Mouse (Mus musculus): ENCODE measurements around the gene AC134908.4. TPM values are rescaled to one million over a fixed set of nuclear protein-coding genes. Genes with fewer than 3 reads are reported as not detected.

The AC134908.4 gene
- polyA plus RNA-seq, 1 experiment from 2014 or later: 0.29 TPM

DNA sequence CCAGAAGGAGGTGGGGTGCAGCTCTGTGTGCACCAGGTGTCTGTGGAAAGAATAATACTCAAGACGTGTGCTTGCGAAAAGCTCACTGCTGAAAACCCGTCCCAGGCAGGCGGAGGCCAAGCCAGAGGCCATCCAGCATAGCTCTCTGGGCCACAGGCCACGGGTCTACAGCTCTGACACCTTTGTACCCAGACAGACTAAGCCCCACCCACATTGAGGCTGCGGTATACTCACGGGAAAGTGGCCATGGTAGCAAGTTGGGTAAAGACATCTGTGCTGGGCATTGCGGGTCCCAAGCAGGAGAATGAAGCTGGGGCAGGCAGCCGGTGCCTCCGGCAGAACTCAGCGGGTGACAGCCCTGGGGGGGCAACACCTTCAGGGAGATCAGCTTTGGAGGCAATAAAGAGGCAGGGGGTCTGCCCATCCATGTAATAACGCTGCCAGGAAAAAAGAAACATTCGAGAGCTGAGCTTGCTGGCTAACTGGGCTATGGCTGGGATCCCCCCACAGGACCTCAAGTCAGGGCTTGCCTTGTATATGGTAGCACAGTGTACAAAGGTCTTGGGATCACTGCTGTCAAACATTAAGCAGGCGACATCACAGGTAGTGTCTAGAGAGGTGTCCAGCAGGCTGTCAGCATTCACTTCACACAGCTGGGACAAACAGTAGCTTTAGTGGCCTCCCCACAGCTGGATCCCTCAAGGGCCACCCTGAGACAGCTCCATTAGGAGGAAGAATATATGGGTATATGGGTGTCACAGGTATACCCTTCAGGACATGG lies 44.2 kb upstream of the AC134908.4 start:
- Histone ChIP-seq H3K4me3 (ENCODE audit: low read depth, low read length) (no peak overlapping the region), H3K27me3 (ENCODE audit: control insufficient read depth, insufficient read depth, low read length) (no peaks in the 10 kb centered on the region), H3K27ac (ENCODE audit: low read depth, low read length) (no peak overlapping the region), H3K9me3 (replicated peaks; ENCODE audit: control insufficient read depth, low read length) (no peaks in the 10 kb centered on the region), H3K36me3 (ENCODE audit: control insufficient read depth, insufficient read depth, low read length) (peaks cover 37% of the 10 kb centered on the region), H3K9ac (ENCODE audit: low read depth, low read length) (no peak overlapping the region; the same call in 1 of the 2 replicates), H3K4me1 (ENCODE audit: control insufficient read depth, insufficient read depth, low read length) (peaks cover 46% of the 10 kb centered on the region), H3K4me2 (no peak overlapping the region)
- 85% methylated on average over 14 of the region's 14 CpGs for WGBS (ENCODE audit: insufficient replicate concordance)
- ATAC-seq (replicated peaks; ENCODE audit: insufficient number of reproducible peaks, low FRiP score, low TSS enrichment): no peak

DNA sequence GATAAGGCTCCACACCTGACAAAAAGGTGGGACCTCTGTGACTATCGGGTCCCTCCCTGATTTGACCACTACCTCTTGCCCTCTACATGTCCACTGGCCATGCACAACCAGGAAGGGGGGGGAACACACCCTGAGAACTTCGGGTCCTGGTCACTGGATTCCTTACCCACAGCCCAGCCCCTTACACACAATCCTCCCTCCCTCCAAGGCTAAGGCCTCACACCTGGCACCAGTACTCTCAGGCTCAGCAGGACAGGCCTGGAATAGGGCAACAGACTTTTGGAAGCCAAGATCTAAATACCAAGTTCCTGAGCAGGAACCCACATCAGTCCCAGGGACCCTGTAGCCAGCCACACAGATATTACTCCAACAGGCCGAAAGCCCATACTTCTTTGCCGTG lies 43.4 kb upstream of the AC134908.4 start:
- ATAC-seq (replicated peaks; ENCODE audit: insufficient number of reproducible peaks, low FRiP score, low TSS enrichment): no peak
- H3K4me1 ChIP-seq (ENCODE audit: control insufficient read depth, insufficient read depth, low read length): peaks cover 51% of the 10 kb centered on the region

GRCm38 (mm10) chr17:25837533-25837932 lies 42.1 kb upstream of the AC134908.4 start:
- peaks cover 37% of the 10 kb centered on the region for H3K36me3 ChIP-seq (ENCODE audit: control insufficient read depth, insufficient read depth, low read length)

More for the DNA sequence above, 43.4 kb upstream of the AC134908.4 start:
- 91% methylated on average over 4 of the region's 4 CpGs for whole genome bisulfite sequencing (ENCODE audit: insufficient replicate concordance)
- Histone ChIP-seq H3K4me3 (ENCODE audit: low read depth, low read length) (no peak overlapping the region), H3K9ac (ENCODE audit: low read depth, low read length) (0 out of 2 replicates have a peak overlapping the region, but pooled peaks have one; percentile 2), H3K27me3 (ENCODE audit: control insufficient read depth, insufficient read depth, low read length) (no peaks in the 10 kb centered on the region), H3K36me3 (ENCODE audit: control insufficient read depth, insufficient read depth, low read length) (peaks cover 37% of the 10 kb centered on the region), H3K4me2 (no peak overlapping the region), H3K27ac (ENCODE audit: low read depth, low read length) (no peak overlapping the region), H3K9me3 (replicated peaks; ENCODE audit: control insufficient read depth, low read length) (no peaks in the 10 kb centered on the region)

DNA sequence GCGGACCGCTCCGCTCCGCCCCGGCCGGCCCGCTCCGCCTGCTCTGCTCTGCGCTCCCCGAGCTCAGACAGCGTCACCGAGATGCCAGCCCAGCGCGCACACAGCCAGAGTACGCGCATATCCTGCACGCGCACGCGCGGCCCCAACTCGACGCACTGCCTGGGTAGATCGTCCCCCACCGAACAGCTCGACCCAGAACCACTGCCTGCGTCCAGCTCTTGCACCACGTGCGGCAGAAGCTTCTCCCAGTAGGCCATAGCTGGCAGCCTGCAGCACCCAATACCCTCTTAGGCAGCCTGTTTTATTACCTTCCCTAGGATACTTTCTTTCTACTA lies 41.6 kb upstream of the AC134908.4 start, which contains the start of gene Rhbdl1:
Rhbdl1 (minus strand) TSS at position 220 of the 335 bp plus-strand sequence.
- 0 out of 2 replicates have a peak, but pooled peaks have one; percentile 12 for ATAC-seq (replicated peaks; ENCODE audit: insufficient number of reproducible peaks, low FRiP score, low TSS enrichment)
- peaks cover 33% of the 10 kb centered on the region for H3K36me3 ChIP-seq (ENCODE audit: control insufficient read depth, insufficient read depth, low read length)
- peak within 1 kb of the TSS; percentile 73 for H3K9ac ChIP-seq (ENCODE audit: low read depth, low read length)

More at GRCm38 (mm10) chr17:25837533-25837932, 42.1 kb upstream of the AC134908.4 start:
- Histone ChIP-seq H3K27me3 (ENCODE audit: control insufficient read depth, insufficient read depth, low read length) (no peaks in the 10 kb centered on the region), H3K4me2 (peak overlapping the region; percentile 86), H3K4me1 (ENCODE audit: control insufficient read depth, insufficient read depth, low read length) (peaks cover 44% of the 10 kb centered on the region), H3K27ac (ENCODE audit: low read depth, low read length) (peak overlapping the region; percentile 69), H3K9me3 (replicated peaks; ENCODE audit: control insufficient read depth, low read length) (no peaks in the 10 kb centered on the region), H3K4me3 (ENCODE audit: low read depth, low read length) (no peak overlapping the region), H3K9ac (ENCODE audit: low read depth, low read length) (peak overlapping the region; percentile 22; the same call in 1 of the 2 replicates)
- ATAC-seq (replicated peaks; ENCODE audit: insufficient number of reproducible peaks, low FRiP score, low TSS enrichment): no peak
- 51% methylated on average over 3 of the region's 3 CpGs for WGBS (ENCODE audit: insufficient replicate concordance)

DNA sequence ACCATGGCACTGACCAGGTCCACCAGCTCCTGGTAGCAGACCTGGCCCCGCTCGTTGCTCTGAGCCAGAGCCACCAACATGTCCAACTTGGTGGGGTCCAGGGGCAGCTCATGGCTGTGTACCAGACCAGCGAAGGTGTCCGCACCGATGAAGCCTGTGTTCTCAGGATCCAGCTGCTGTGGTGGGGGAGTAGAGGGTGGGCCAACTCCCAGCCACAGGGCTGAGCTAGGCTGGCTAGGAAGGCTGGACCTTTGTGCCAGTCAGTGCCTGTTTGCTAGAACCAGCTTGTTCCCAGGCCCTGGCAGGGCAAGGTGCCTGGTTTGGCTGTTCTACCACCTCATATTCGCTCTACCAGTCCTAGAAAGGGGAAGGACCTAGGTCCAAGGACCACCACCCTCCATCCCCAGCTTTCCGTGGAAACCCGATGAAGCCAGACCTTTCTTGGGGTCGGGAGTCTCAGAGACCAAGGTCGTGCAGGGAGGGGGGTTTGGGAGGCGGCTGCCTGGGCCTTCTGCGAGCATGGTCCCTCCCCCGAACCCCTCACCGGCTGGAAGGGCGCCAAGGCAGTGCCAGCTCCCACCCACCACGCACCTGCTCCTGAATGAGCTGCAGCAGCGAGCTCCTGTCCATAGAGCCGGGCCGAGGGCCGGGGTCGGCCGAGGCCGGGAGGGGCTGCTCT lies 41.1 kb upstream of the AC134908.4 start:
- Histone ChIP-seq H3K9me3 (replicated peaks; ENCODE audit: control insufficient read depth, low read length) (no peaks in the 10 kb centered on the region), H3K27me3 (ENCODE audit: control insufficient read depth, insufficient read depth, low read length) (no peaks in the 10 kb centered on the region), H3K4me3 (ENCODE audit: low read depth, low read length) (peak overlapping the region; percentile 44), H3K36me3 (ENCODE audit: control insufficient read depth, insufficient read depth, low read length) (peaks cover 29% of the 10 kb centered on the region), H3K4me1 (ENCODE audit: control insufficient read depth, insufficient read depth, low read length) (peaks cover 50% of the 10 kb centered on the region), H3K27ac (ENCODE audit: low read depth, low read length) (peak overlapping the region; percentile 69), H3K4me2 (peak overlapping the region; percentile 86), H3K9ac (ENCODE audit: low read depth, low read length) (peak overlapping the region; percentile 73)
- no peak for ATAC-seq (replicated peaks; ENCODE audit: insufficient number of reproducible peaks, low FRiP score, low TSS enrichment)
- 23% methylated on average over 23 of the region's 23 CpGs for WGBS (ENCODE audit: insufficient replicate concordance)

More for the DNA sequence above, 41.6 kb upstream of the AC134908.4 start, which contains the start of gene Rhbdl1:
- H3K27me3 ChIP-seq (ENCODE audit: control insufficient read depth, insufficient read depth, low read length): no peaks in the 10 kb centered on the region
- no peaks in the 10 kb centered on the region for H3K9me3 ChIP-seq (replicated peaks; ENCODE audit: control insufficient read depth, low read length)
- peak within 1 kb of the TSS; percentile 69 for H3K27ac ChIP-seq (ENCODE audit: low read depth, low read length)
- WGBS (ENCODE audit: insufficient replicate concordance): 3% methylated on average over 29 of the region's 29 CpGs
- peak within 1 kb of the TSS; percentile 44 for H3K4me3 ChIP-seq (ENCODE audit: low read depth, low read length)
- peak within 1 kb of the TSS; percentile 86 for H3K4me2 ChIP-seq
- peaks cover 45% of the 10 kb centered on the region for H3K4me1 ChIP-seq (ENCODE audit: control insufficient read depth, insufficient read depth, low read length)

- Histone ChIP-seq H3K4me1 (ENCODE audit: control insufficient read depth, insufficient read depth, low read length) (peaks cover 56% of the 10 kb centered on the region), H3K4me2 (peak overlapping the region; percentile 86)
These were observed 40.4 kb upstream of the AC134908.4 start for GRCm38 (mm10) chr17:25835816-25836215.

GRCm38 (mm10) chr17:25835301-25835700 lies 39.8 kb upstream of the AC134908.4 start:
- H3K9ac ChIP-seq (ENCODE audit: low read depth, low read length): no peak overlapping the region
- H3K9me3 ChIP-seq (replicated peaks; ENCODE audit: control insufficient read depth, low read length): no peaks in the 10 kb centered on the region
- no peak overlapping the region for H3K27ac ChIP-seq (ENCODE audit: low read depth, low read length)
- peaks cover 28% of the 10 kb centered on the region for H3K36me3 ChIP-seq (ENCODE audit: control insufficient read depth, insufficient read depth, low read length)
- peak overlapping the region; percentile 88; the same call in 1 of the 2 replicates for H3K4me3 ChIP-seq (ENCODE audit: low read depth, low read length)
- ATAC-seq (replicated peaks; ENCODE audit: insufficient number of reproducible peaks, low FRiP score, low TSS enrichment): no peak
- H3K27me3 ChIP-seq (ENCODE audit: control insufficient read depth, insufficient read depth, low read length): no peaks in the 10 kb centered on the region
- 92% methylated on average over 7 of the region's 7 CpGs for WGBS (ENCODE audit: insufficient replicate concordance)
- H3K4me2 ChIP-seq: peak overlapping the region; percentile 98
- peaks cover 60% of the 10 kb centered on the region for H3K4me1 ChIP-seq (ENCODE audit: control insufficient read depth, insufficient read depth, low read length)

More at GRCm38 (mm10) chr17:25835816-25836215, 40.4 kb upstream of the AC134908.4 start:
- ATAC-seq (replicated peaks; ENCODE audit: insufficient number of reproducible peaks, low FRiP score, low TSS enrichment): no peak
- Histone ChIP-seq H3K9me3 (replicated peaks; ENCODE audit: control insufficient read depth, low read length) (no peaks in the 10 kb centered on the region), H3K27me3 (ENCODE audit: control insufficient read depth, insufficient read depth, low read length) (no peaks in the 10 kb centered on the region), H3K36me3 (ENCODE audit: control insufficient read depth, insufficient read depth, low read length) (peaks cover 28% of the 10 kb centered on the region), H3K4me3 (ENCODE audit: low read depth, low read length) (no peak overlapping the region), H3K9ac (ENCODE audit: low read depth, low read length) (peak overlapping the region; percentile 73), H3K27ac (ENCODE audit: low read depth, low read length) (no peak overlapping the region)
- 88% methylated on average over 16 of the region's 16 CpGs for WGBS (ENCODE audit: insufficient replicate concordance)

GRCm38 (mm10) chr17:25834595-25835222 lies 39.2 kb upstream of the AC134908.4 start:
- peak overlapping the region; percentile 92 for H3K9ac ChIP-seq (ENCODE audit: low read depth, low read length)
- no peaks in the 10 kb centered on the region for H3K27me3 ChIP-seq (ENCODE audit: control insufficient read depth, insufficient read depth, low read length)
- peak overlapping the region; percentile 88 for H3K4me3 ChIP-seq (ENCODE audit: low read depth, low read length)
- H3K9me3 ChIP-seq (replicated peaks; ENCODE audit: control insufficient read depth, low read length): no peaks in the 10 kb centered on the region
- peaks cover 66% of the 10 kb centered on the region for H3K4me1 ChIP-seq (ENCODE audit: control insufficient read depth, insufficient read depth, low read length)
- no peak for ATAC-seq (replicated peaks; ENCODE audit: insufficient number of reproducible peaks, low FRiP score, low TSS enrichment)
- 90% methylated on average over 12 of the region's 12 CpGs for WGBS (ENCODE audit: insufficient replicate concordance)
- H3K27ac ChIP-seq (ENCODE audit: low read depth, low read length): peak overlapping the region; percentile 99; the same call in 1 of the 2 replicates
- peaks cover 27% of the 10 kb centered on the region for H3K36me3 ChIP-seq (ENCODE audit: control insufficient read depth, insufficient read depth, low read length)
- H3K4me2 ChIP-seq: peak overlapping the region; percentile 98
